Mouse (Mus musculus): Measurements from ENCODE around the gene Olfr868. TPM values are rescaled to one million over a fixed set of nuclear protein-coding genes. Genes with fewer than 3 reads are reported as not detected.
A peak's percentile ranks its signal among the peaks of the same experiment; 100 is the strongest.

Olfr868 gene
- not detected in 2 replicates for polyA plus RNA-seq (2015; fragmentation: Nextera tagmentation; extraction: Ambion mirVana)

- Histone ChIP-seq H3K4me3 (replicated peaks) (no peak within 1 kb of the TSS), H3K27ac (no peak within 1 kb of the TSS), H3K4me2 (no peak within 1 kb of the TSS), H3K4me1 (no peaks in the 10 kb centered on the region), H3K9me3 (replicated peaks) (peaks cover 3% of the 10 kb centered on the region), H3K9ac (no peak within 1 kb of the TSS), H3K36me3 (no peaks in the 10 kb centered on the region), H3K27me3 (no peaks in the 10 kb centered on the region)
- 40% methylated on average over 2 of the region's 2 CpGs for WGBS
- no peak for ATAC-seq (replicated peaks; ENCODE audit: low FRiP score)
These were observed at the start of gene Olfr868 for GRCm38 (mm10) chr9:20098326-20098725. Gene Olfr868, plus strand, starts transcription at chr9:20098626.

- WGBS: 66% methylated on average over 1 of the region's 1 CpGs
- Histone ChIP-seq H3K9me3 (replicated peaks) (no peaks in the 10 kb centered on the region), H3K27ac (no peak within 1 kb of the TSS), H3K27me3 (no peaks in the 10 kb centered on the region), H3K4me3 (replicated peaks) (no peak within 1 kb of the TSS), H3K36me3 (no peaks in the 10 kb centered on the region), H3K9ac (no peak within 1 kb of the TSS), H3K4me1 (no peaks in the 10 kb centered on the region), H3K4me2 (no peak within 1 kb of the TSS)
- no peak for ATAC-seq (replicated peaks; ENCODE audit: low FRiP score)
These were observed 41.0 kb upstream of the Olfr868 start, which contains the start of gene Olfr867 for GRCm38 (mm10) chr9:20057462-20057861. Gene Olfr867, minus strand, starts transcription at chr9:20057562.

- H3K36me3 ChIP-seq: no peaks in the 10 kb centered on the region
- no peak for ATAC-seq (replicated peaks; ENCODE audit: low FRiP score)
- H3K27me3 ChIP-seq: no peaks in the 10 kb centered on the region
- no peaks in the 10 kb centered on the region for H3K4me1 ChIP-seq
- 81% methylated on average over 3 of the region's 3 CpGs for WGBS
- H3K27ac ChIP-seq: no peak overlapping the region
- peaks cover 4% of the 10 kb centered on the region; the same call in 1 of the 2 replicates for H3K9me3 ChIP-seq (replicated peaks)
- no peak overlapping the region for H3K4me2 ChIP-seq
- no peak overlapping the region for H3K9ac ChIP-seq
- H3K4me3 ChIP-seq (replicated peaks): no peak overlapping the region
These were observed 28.2 kb upstream of the Olfr868 start for GRCm38 (mm10) chr9:20070236-20070635.

- Histone ChIP-seq H3K27ac (no peak overlapping the region), H3K36me3 (no peaks in the 10 kb centered on the region), H3K4me2 (no peak overlapping the region), H3K4me1 (no peaks in the 10 kb centered on the region), H3K9ac (no peak overlapping the region), H3K27me3 (no peaks in the 10 kb centered on the region), H3K4me3 (replicated peaks) (no peak overlapping the region), H3K9me3 (replicated peaks) (peaks cover 4% of the 10 kb centered on the region; the same call in 1 of the 2 replicates)
- WGBS: 86% methylated on average over 1 of the region's 1 CpGs
- ATAC-seq (replicated peaks; ENCODE audit: low FRiP score): no peak
These were observed 27.1 kb upstream of the Olfr868 start for GRCm38 (mm10) chr9:20071291-20071690.

GRCm38 (mm10) chr9:20073523-20074177 is 24.8 kb upstream of the Olfr868 start:
- WGBS: 63% methylated on average over 7 of the region's 7 CpGs
- H3K27me3 ChIP-seq: no peaks in the 10 kb centered on the region
- H3K4me1 ChIP-seq: no peaks in the 10 kb centered on the region
- no peaks in the 10 kb centered on the region for H3K36me3 ChIP-seq
- peak; percentile 82 for ATAC-seq (replicated peaks; ENCODE audit: low FRiP score)
- H3K9ac ChIP-seq: no peak overlapping the region
- no peak overlapping the region for H3K4me2 ChIP-seq
- peaks cover 4% of the 10 kb centered on the region for H3K9me3 ChIP-seq (replicated peaks)
- no peak overlapping the region for H3K27ac ChIP-seq
- H3K4me3 ChIP-seq (replicated peaks): no peak overlapping the region

GRCm38 (mm10) chr9:20128709-20129108 is 30.3 kb downstream of the Olfr868 start, which contains the start of gene Olfr869:
Gene Olfr869, plus strand, starts transcription at chr9:20129009.
- ATAC-seq (replicated peaks; ENCODE audit: low FRiP score): no peak
- H3K9ac ChIP-seq: no peak within 1 kb of the TSS
- H3K4me3 ChIP-seq (replicated peaks): no peak within 1 kb of the TSS
- no peak within 1 kb of the TSS for H3K27ac ChIP-seq
- 78% methylated on average over 2 of the region's 2 CpGs for WGBS
- no peaks in the 10 kb centered on the region for H3K27me3 ChIP-seq
- no peaks in the 10 kb centered on the region for H3K36me3 ChIP-seq
- H3K4me2 ChIP-seq: no peak within 1 kb of the TSS
- H3K4me1 ChIP-seq: no peaks in the 10 kb centered on the region
- no peaks in the 10 kb centered on the region for H3K9me3 ChIP-seq (replicated peaks)

- no peak overlapping the region for H3K9ac ChIP-seq
- H3K9me3 ChIP-seq (replicated peaks): no peaks in the 10 kb centered on the region; the same call in 1 of the 2 replicates
- WGBS: 87% methylated on average over 3 of the region's 3 CpGs
- H3K27ac ChIP-seq: no peak overlapping the region
- no peak overlapping the region for H3K4me3 ChIP-seq (replicated peaks)
- no peaks in the 10 kb centered on the region for H3K27me3 ChIP-seq
- H3K36me3 ChIP-seq: no peaks in the 10 kb centered on the region
- H3K4me1 ChIP-seq: no peaks in the 10 kb centered on the region
- no peak overlapping the region for H3K4me2 ChIP-seq
- no peak for ATAC-seq (replicated peaks; ENCODE audit: low FRiP score)
These were observed 51.3 kb downstream of the Olfr868 start for GRCm38 (mm10) chr9:20149706-20150105.

Other genes with a start within 250 kb of the Olfr868 start
- gene Olfr860, start 248.9 kb upstream of the Olfr868 start, polyA plus RNA-seq (2015; fragmentation: Nextera tagmentation; extraction: Ambion mirVana): not detected in 2 replicates
- not detected in 2 replicates for gene Olfr862, start 210.6 kb upstream of the Olfr868 start, polyA plus RNA-seq (2015; fragmentation: Nextera tagmentation; extraction: Ambion mirVana)
- 0.23 and 0.32 TPM in 2 replicates for gene Olfr77, start 181.8 kb upstream of the Olfr868 start, polyA plus RNA-seq (2015; fragmentation: Nextera tagmentation; extraction: Ambion mirVana)
- gene Olfr866, start 70.6 kb upstream of the Olfr868 start, polyA plus RNA-seq (2015; fragmentation: Nextera tagmentation; extraction: Ambion mirVana): not detected in 2 replicates
- gene Olfr867, start 41.1 kb upstream of the Olfr868 start, polyA plus RNA-seq (2015; fragmentation: Nextera tagmentation; extraction: Ambion mirVana): not detected in 2 replicates
- not detected in 2 replicates for gene Olfr869, start 30.4 kb downstream of the Olfr868 start, polyA plus RNA-seq (2015; fragmentation: Nextera tagmentation; extraction: Ambion mirVana)
- not detected in 2 replicates for gene Olfr870, start 75.4 kb downstream of the Olfr868 start, polyA plus RNA-seq (2015; fragmentation: Nextera tagmentation; extraction: Ambion mirVana)
- gene Olfr871, start 113.6 kb downstream of the Olfr868 start, polyA plus RNA-seq (2015; fragmentation: Nextera tagmentation; extraction: Ambion mirVana): not detected in 2 replicates
- not detected in 2 replicates for gene Olfr872, start 138.5 kb downstream of the Olfr868 start, polyA plus RNA-seq (2015; fragmentation: Nextera tagmentation; extraction: Ambion mirVana)
- gene Olfr39, start 183.7 kb downstream of the Olfr868 start, polyA plus RNA-seq (2015; fragmentation: Nextera tagmentation; extraction: Ambion mirVana): not detected in 2 replicates
- not detected in 2 replicates for gene Olfr873, start 199.9 kb downstream of the Olfr868 start, polyA plus RNA-seq (2015; fragmentation: Nextera tagmentation; extraction: Ambion mirVana)
- not detected in 2 replicates for gene Olfr18, start 237.5 kb downstream of the Olfr868 start, polyA plus RNA-seq (2015; fragmentation: Nextera tagmentation; extraction: Ambion mirVana)